Mouse (Mus musculus) brain, embryonic 18.5 days (tissue): ENCODE measurements around the gene Sh3tc1.

Experiments used
- DNase-seq: peaks from one replicate; pipeline ENCODE4 v3.0.0-alpha.2; 2012; ENCODE audit warnings: low read depth, low spot score

The Sh3tc1 gene

GRCm38 (mm10) chr5:35721933-35722332, 17.9 kb downstream of the Sh3tc1 start:
- no peak for DNase-seq

GRCm38 (mm10) chr5:35719880-35720279, 19.9 kb downstream of the Sh3tc1 start:
- DNase-seq = no peak

- no peak for DNase-seq
Observed at GRCm38 (mm10) chr5:35719343-35719742, 20.4 kb downstream of the Sh3tc1 start.

- DNase-seq = no peak
Observed at GRCm38 (mm10) chr5:35718817-35719216, 21.0 kb downstream of the Sh3tc1 start.

- DNase-seq = no peak
Observed at GRCm38 (mm10) chr5:35717946-35718345, 21.8 kb downstream of the Sh3tc1 start.

- DNase-seq = no peak
Observed at GRCm38 (mm10) chr5:35717455-35717854, 22.3 kb downstream of the Sh3tc1 start.

GRCm38 (mm10) chr5:35713649-35714354, 26.0 kb downstream of the Sh3tc1 start:
- peak; percentile 43 for DNase-seq

GRCm38 (mm10) chr5:35712517-35712916, 27.3 kb downstream of the Sh3tc1 start:
- no peak for DNase-seq

GRCm38 (mm10) chr5:35710931-35711330, 28.9 kb downstream of the Sh3tc1 start:
- DNase-seq = no peak

- no peak for DNase-seq
Observed at GRCm38 (mm10) chr5:35710481-35710880, 29.3 kb downstream of the Sh3tc1 start.

GRCm38 (mm10) chr5:35705411-35705810, 34.4 kb downstream of the Sh3tc1 start:
- DNase-seq = no peak

- DNase-seq = no peak
Observed at GRCm38 (mm10) chr5:35703814-35704213, 36.0 kb downstream of the Sh3tc1 start.

GRCm38 (mm10) chr5:35703183-35703582, 36.6 kb downstream of the Sh3tc1 start:
- no peak for DNase-seq

- no peak for DNase-seq
Observed at GRCm38 (mm10) chr5:35702582-35703140, 37.1 kb downstream of the Sh3tc1 start.

- DNase-seq = no peak
Observed at GRCm38 (mm10) chr5:35701042-35701441, 38.7 kb downstream of the Sh3tc1 start.

- DNase-seq = no peak
Observed at GRCm38 (mm10) chr5:35695815-35696214, 44.0 kb downstream of the Sh3tc1 start.

GRCm38 (mm10) chr5:35693638-35694037, 46.1 kb downstream of the Sh3tc1 start:
- DNase-seq = no peak

- no peak for DNase-seq
Observed at GRCm38 (mm10) chr5:35691246-35691645, 48.5 kb downstream of the Sh3tc1 start.

GRCm38 (mm10) chr5:35690485-35691165, 49.2 kb downstream of the Sh3tc1 start:
- no peak for DNase-seq

GRCm38 (mm10) chr5:35689374-35689773, 50.4 kb downstream of the Sh3tc1 start:
- DNase-seq = no peak

GRCm38 (mm10) chr5:35688851-35689250, 50.9 kb downstream of the Sh3tc1 start:
- no peak for DNase-seq

GRCm38 (mm10) chr5:35687098-35687497, 52.7 kb downstream of the Sh3tc1 start:
- no peak for DNase-seq

GRCm38 (mm10) chr5:35686336-35686735, 53.5 kb downstream of the Sh3tc1 start:
- no peak for DNase-seq
